Mouse (Mus musculus) frontal cortex, postnatal 25 days (tissue): ENCODE measurements around the gene Miga2.

ENCODE experiments used
- DNase-seq, 2 experiments: peaks; one replicate each; pipeline ENCODE4 v3.0.0; 2022; ENCODE audit warnings: low spot score in 2 of 2

Gene Miga2

DNA sequence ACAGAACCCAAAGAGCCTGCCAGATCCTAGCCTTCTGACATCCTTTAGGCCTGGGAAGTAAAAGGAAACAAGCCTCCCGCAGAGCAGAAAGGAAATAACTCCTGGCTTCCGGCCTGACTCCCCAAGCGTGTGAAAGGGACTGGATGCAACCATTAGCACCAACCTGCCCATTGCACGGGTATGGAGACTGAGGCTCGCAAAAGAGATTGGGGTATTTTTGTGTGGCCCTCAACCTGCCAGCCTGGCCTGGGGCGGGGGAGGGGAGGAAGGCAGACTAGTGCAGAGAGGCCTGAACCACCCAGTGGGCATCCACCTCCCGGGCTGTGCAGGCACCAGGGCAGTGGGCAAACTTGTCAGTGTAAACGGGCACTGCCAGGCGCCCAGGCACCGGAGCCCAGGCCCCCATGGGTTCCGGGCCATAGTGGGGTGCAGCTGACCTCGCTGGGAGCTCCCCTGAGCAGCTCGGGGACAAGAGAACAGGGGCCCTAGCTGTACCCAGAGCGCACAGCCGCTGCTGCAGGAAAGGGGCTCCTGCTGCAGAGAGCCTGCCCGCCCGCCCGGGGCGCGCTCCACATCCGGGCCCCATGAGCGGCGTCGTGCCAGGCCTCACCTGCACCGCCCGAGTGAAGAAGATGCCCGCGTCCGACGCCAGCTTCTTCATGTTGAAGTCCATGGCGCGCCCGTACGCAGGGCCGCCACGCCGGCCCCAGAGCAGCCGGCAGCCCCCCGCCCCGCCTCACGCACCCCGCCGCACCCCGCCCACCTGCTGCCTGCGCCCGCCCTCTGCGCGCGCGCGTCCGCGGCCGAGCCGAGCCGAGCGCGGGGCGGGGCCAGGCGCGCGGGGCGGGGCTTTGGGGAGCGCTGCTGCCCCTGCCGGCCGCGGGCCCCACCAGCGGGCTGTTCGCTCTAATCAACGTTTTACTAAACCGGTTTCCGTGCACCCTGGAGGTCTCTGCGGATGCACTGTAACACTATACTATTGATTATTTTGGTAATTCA lies 5.2 kb upstream of the Miga2 start, which contains the start of gene Sh3glb2:
Gene Sh3glb2 (minus strand): TSS at position 805 of the 999 bp plus-strand sequence.
- peak; percentile 31 to 63 for DNase-seq

DNA sequence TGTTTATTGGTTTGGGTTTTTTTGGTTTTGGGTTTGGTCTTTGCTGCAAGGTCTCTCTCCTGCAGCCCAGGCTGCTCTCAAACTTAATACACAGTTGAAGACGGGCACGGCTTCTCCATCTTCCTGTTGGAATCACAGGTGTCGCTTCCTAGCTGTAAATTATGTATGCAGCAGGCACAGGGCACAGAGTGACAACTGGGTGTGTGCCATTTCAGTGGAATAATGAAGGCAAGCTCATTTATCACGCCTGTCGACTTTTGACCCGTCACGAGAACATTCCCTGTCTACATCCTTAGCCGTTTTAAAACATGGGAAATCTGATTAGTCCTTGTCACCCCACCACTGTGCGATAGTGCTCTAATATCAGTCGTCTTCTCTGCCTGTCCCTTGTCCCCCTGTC lies 3.4 kb upstream of the Miga2 start:
- DNase-seq: no peak

DNA sequence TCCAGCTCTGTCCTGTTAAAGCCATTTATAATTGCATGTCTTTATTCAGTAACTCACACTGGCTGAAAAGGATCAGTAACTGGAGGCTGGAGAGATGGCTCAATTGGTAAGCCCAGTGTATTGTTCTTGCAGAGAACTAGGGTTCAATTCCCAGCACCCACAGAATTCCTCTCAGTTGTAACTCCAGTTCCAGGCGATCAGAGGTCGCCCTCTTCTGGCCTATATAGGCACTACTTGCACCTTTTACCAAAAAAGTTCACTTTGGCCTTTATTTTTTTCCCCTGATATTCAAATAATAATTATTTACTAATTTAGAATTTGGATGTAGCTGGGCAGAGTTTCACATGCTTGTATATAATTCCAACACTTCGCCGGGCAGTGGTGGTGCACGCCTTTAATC lies 1.2 kb upstream of the Miga2 start:
- no peak for DNase-seq

DNA sequence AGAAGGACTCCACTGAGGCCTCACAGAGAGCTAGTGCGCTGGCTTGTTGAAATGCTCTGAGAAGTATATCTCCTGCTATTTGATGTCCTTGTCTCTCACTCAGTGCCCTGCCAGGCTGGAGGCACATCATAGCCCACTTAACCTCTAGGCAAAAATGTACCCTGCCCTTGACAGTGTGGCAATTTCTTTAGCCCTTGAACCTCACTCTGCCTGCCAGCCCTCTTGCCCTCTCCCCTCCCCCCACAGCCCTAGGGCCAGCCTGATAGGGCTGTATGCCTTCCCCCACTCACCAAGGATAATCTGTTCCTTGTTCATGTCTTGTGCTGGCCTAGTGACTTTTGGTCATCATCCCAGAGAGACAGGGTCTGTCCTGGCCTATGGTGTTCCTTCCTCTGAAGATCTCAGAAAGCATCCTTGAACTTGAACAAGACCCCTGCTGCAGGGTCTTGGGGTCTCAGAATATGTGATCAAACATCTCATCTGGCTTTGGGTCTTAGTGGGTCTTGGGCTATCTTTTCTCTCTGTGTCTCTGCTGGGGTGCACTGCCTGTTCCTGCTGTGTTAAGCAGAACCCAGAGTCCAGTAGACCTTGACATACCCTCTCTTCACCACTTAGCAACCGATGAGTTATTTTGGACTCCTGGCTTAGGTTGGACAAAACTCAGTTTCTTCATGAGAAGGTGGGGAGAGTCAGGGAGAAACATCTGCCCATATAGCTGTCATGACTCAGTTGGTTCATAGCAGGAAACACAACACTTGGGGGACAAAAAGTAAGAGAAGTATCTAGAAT lies 1.4 kb downstream of the Miga2 start:
- DNase-seq: no peak

DNA sequence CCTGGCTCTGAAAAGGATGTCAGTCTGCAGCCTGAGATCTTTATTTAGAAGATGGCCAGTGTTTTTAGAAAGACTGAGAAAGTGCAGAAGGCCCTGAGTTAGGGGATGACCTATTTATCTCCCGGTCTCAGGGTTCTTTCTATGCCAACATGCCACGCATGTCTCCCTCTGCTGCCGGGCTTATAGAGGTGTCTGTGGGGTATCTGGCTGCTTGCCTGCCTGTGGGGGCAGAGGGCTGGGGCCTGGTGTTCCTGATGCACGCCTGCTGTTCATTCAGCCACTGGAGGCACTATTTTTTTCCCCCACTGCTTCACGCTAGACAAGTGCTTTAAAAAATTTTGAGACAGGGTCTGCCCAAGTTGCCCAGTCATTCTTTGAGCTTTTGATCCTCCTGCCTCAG lies 2.2 kb downstream of the Miga2 start:
- DNase-seq: no peak

DNA sequence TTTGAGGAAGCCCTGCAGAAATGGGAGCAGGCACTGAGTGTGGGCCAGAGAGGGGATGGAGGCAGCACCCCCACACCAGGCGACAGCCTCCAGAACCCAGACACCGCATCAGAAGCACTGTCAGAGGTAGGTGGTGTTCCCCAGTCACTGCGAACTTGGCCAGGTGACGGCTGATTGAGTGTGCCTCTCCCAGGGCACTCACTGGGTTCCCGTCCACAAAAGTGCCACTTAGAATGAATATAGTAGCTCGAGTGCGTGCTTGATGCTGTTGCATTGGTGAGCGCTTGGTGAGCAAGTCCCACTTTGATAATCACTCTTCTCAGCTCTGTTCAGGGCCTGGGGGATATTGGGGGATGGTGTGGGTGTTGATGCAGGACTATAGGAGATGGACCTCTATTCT lies 7.5 kb downstream of the Miga2 start:
- no peak for DNase-seq

DNA sequence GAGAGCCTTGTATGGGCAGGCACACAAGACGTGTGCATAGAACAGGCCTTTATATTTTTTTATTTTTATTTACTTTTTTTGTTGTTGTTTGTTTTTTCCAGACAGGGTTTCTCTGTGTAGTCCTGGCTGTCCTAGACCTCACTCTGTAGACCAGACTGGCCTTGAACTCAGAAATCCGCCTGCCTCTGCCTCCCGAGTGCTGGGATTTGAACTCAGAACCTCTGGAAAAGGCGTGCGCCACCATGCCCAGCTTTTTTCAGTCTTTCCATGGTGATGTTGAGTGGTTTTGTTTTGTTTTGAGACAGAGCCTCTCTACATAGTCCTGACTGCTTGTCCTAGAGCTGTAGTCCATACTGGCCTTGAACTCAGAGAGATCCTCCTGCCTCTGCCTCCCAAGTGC lies 8.7 kb downstream of the Miga2 start:
- no peak for DNase-seq

DNA sequence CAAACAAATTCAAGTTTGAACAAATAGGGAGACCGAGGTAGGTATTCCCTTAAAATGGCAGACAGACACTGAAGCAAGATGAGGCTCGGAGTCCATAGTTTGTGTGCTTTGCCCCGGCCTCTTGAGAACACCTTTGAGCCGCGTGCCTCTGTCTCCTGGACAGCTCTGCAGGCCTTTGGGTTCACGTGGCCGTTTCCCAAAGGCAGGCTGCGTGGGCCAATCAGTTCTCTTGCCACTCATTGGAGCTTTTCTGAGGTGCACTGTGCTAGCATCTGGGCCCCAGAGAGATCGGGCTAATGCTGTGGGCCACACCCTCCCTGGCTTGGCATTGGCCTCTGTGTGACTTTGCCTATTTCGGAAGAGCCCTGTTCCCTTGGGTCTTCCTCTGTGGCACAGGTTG lies 11.9 kb downstream of the Miga2 start:
- no peak for DNase-seq

DNA sequence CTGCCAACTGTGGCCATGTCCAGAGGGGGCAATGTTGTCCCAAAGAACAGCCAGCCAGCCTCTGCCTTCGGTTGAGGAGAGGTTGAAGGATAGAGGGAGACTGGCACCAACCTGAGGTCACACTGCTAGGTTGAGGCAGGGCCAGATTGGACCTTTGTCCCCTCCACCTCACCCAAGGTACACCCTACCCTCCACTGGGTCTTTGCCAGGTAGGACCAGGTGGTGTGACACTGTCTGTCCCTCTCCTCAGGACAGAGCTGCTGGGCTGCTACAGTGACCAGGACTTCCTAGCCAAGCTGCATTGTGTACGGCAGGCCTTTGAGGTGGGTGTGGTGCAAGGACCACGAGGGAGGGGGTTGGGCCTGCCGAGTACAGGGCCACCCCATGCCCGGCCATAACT lies 13.7 kb downstream of the Miga2 start:
- DNase-seq: no peak

DNA sequence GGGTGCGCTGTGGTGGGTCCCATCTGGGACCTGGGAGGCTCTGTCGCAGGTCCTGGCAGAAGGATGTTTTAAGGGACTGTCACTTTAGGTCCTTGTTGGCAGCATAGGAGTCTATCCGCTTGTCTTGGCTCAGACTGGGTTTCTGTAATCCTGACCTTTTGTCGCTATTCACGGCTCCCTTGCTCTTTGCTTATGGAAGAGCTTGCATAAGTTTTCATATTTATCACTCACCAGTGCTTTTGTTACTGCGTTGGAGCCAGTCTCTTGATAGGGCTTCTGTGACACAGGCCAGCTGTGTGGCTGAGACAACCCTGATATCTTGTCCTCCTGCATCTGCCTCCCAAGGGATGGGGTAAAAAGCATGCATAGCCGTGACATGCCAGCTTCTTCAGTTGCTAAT lies 15.3 kb downstream of the Miga2 start:
- no peak for DNase-seq

DNA sequence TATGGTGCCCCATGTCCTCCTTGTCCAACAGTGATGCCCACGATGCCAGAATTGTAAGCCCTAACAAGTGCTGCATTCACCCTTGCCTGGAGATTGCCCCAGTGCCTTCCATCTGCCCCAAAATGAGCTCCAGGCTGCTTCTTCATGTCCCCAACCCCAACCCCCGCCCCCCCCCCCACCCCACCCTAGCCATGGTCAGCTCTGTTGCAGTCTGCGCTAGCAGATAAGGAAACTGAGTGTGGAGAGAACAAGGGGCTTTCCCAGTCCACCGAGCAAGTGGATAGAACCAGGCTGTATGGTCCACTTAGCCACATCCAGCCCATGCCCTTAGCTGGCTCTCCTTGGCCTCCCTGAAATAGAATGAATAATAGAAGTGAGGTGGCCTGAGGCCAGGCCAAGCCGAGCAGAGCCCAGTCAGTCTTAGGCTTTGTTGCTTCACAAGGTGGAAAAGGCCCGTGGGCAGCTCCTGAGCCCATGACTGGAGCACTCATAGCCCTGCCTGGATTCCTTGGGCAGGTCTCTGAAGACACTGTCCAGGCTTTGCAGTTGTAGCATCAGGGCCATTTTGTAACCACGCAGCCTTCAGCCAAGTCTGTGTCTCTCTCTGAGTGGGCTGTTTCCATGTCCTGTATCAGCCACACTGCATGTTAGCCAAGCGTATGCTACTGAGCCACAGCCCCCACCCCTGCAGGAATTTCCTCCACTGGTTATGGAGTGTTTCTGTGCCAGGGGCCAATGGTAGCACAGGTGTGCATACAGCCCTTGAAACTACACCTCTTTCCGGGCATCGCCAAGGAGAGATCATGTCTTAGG lies 16.7 kb downstream of the Miga2 start:
- DNase-seq: no peak

DNA sequence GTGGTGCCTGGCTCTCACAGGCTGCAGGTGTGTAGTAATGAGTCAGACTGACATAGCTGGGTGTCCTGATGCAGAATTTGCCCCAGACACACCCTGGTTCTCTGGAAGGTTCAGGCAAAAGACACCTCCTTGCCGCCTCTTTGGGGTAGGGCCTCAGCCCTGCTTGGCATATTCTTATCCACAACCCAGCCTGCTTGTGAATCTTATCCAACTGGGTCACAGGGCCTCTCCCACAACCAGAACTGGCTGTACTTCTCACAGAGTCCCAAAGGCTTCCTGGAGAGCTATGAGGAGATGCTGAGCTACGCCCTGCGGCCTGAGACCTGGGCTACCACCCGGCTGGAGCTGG lies 17.3 kb downstream of the Miga2 start:
- no peak for DNase-seq

DNA sequence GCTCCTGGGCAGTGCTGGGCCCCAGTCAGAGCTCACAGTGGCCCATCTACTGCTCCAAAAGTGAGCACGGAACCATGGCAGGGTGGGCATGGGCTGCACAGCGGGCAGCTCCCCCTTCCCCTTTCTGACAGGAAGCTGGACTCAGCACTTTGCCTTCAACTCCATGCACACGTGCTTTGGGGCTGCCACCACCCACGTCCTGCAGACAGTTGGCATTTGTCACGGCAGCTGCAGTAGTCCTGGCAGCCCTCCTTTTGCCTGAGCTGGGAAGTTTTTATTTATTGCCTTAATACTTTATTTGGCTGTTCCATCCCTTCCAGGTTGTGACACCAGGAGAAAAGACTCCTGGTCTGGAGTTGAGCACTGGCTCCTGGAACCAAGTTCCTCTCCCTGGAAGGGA lies 20.8 kb downstream of the Miga2 start:
- no peak for DNase-seq

DNA sequence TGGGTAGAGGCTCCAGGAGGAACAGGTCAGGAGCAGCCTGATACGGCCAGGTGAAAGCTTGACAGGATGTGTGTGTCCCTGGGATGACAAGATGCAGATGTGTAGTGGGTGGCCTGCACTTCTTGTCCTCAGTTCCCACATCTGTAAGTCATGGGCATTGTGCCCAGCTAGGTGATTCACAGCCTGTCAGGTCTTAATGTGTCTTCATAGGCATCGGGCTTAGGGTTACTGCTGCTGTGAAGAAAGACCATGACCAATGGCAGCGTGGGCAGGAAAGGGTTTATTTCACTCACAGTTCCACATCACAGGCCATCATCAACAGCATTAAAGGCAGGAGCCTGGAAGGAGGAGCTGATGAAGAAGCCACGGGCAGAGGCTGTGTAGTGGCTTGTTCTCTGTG lies 21.6 kb downstream of the Miga2 start:
- DNase-seq: no peak

DNA sequence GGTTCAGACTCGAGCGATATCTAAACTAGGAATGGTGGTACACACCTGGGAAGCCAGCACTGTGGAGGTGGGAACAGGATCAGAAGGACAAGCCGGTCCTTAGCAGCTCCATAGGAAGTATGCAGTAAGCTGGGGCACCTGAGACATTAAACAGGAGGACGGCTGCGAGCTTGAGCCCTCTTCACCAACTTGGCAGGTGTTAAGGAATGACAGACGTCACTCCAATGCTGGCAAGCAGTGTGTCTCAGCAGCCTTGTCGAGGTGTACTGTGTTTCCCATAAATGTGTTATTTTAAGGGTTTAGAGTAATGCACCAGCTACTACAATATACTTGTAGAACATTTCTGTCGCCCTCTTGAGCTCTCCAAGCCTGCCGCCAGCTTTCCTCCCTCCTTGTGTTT lies 22.9 kb downstream of the Miga2 start:
- DNase-seq: no peak

DNA sequence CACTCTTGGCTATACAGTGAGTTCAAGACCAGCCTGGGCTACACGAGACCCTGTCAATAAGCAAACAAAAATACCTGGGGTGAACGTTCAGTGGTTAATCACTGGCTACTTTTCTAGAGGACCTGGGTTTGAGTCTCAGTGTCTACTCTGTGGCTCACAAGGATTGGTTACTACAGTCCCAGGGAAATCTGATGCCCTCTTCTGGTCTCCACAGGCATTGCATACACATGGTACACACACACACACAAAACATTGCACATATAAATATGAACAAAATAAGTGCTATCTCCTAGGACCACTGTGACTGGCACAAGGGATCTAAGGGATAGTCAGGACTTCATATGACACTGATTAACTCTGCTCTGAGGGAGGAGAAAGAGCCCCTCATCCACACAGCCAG lies 25.0 kb downstream of the Miga2 start:
- no peak for DNase-seq

DNA sequence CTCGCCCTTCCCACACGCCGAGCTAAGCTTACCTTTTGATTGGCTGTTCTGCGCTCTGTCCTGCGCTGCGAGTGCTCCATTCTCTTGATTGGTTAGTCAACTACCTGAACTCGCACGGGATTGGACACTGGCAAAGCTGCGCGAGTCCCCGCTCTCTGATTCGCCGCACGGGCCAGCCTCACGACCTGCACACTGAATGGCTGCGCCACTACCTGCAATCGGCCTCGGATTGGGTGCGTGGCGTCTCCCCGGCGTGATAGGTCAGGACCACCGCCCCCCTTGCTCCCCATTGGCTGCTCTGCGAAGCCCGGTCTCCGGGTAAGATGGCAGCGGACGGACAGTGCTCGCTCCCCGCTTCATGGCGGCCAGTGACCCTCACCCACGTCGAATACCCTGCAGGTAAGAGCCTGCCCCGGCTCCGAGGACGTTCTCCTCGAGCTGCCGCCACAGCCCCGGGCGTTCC lies 28.1 kb downstream of the Miga2 start, which contains the start of gene Dolpp1:
Gene Dolpp1 (plus strand): TSS at position 141 of the 463 bp plus-strand sequence.
- DNase-seq: peak; percentile 95 to 98

DNA sequence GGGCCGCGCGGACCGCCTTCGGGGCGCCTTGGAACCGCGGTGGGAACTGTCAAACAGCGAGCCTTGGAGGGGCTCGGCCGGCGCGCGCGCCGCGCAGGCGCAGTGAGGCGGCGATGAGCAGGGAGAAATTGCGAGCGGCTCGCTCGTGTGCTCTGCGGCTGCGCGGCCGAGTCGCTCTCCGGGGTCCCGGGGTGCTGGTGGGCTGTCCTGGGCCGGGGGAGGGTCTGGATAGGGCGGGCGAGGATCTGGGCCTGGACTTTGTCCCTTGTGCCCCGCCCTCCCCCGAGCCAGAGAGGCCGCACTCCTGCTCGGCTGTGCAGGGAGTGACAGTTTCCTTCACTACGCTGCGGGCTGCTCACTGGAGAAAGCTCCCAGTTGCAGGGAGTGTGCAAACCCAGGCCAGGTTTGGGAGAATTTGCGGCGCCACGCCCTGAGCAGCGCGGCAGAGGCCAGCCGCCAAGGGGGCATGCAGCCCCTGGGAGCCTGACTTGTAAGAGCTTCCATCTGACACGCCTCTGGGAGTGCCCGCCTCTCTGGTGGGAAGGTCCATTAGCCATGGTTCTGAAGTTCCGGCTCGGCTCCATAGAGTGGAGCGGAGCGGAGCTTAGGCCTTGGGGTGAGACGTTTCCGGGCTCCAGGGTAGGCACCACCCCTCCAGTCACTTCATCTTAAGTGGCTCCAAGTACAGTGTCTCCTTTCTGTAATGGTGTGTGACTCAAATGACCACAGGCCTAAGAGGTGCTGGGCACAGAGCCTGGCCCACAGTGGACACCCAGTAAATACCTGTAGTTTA lies 28.7 kb downstream of the Miga2 start:
- DNase-seq: peak; percentile 34 to 54

DNA sequence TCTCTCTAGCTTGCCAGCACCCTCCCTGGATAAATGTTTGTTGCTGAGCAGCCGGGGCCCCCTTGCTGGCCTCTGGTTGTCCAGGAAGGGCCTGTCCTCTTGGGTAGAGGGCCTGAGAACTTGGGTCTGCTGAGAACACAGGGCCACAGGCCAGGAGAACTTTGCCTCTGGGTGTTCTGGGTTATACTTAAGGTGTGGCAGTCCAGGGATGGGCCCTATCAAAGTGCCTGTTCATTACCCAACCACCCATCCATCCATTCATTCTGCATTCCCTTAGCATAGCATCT lies 29.3 kb downstream of the Miga2 start:
- DNase-seq: no peak

DNA sequence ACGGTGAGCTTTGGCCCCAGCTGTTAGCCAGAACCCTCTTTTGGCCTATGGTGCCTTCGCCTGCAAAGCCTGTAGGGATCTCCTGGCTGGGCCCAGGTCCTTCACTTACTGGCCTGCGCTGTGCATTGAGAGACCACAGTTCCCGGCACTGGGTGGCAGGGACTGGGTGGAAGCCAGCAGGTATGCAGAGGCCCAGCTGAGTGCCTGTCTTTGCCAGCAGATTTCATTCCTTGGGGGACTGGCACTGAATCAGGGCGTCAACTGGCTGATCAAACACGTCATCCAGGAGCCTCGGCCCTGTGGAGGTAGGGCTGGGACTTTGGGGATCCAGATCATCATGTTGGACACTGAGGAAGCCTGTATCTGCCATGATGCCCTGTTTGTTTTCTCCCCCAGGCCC lies 31.7 kb downstream of the Miga2 start:
- no peak for DNase-seq

DNA sequence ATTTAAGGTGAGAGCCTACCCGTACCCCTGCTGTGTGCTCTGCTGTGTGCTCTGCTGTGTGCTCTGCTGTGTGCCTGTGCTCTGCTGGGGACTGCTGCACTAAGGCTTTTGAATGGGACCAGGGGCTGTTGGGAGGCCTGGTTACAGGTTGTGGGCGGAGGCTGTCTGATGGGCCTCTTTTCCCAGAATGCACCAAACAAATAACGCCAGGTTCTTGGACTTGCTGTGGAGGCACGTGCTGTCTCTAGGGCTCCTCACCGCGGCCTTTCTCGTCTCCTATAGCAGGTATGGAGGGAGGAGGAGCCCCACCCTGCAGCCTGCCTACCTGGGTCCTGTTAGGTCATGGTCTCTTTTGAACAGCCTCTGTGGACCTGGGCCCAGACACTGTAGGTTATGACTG lies 32.2 kb downstream of the Miga2 start:
- DNase-seq: no peak
